Mouse (Mus musculus) midbrain, embryonic 16.5 days (tissue): Measurements from ENCODE around the gene Cep295. TPM values are rescaled to one million over a fixed set of nuclear protein-coding genes. Genes with fewer than 3 reads are reported as not detected.
"Not testable (repeated sequence)": the region's sequence is repeated elsewhere in the genome, so short reads cannot be mapped to it uniquely, and the experiment has no call there.

Experiments
- ATAC-seq: fragments of 200-750 bp; cut with Nextera tagmentation; 2 replicates; pipeline ENCODE4 v1.8.0; 2017; ENCODE audit warnings: moderate TSS enrichment
- H3K27ac ChIP-seq: fragments of 300-500 bp; sonication (generic); 2 replicates; pipeline ENCODE4 v1.5.1; 2014; ENCODE audit warnings: mild to moderate bottlenecking, low read length, mixed read lengths
- H3K27me3 ChIP-seq: fragments of 300-500 bp; sonication (generic); 2 replicates; pipeline ENCODE4 v1.6.1; 2014; ENCODE audit warnings: low read depth, low read length, mixed read lengths; ENCODE audit not compliant: control insufficient read depth, insufficient read depth
- H3K36me3 ChIP-seq: fragments of 300-500 bp; sonication (generic); 2 replicates; pipeline ENCODE4 v1.6.1; 2014; ENCODE audit warnings: mild to moderate bottlenecking, low read length, moderate library complexity, mixed read lengths; ENCODE audit not compliant: control insufficient read depth, insufficient read depth
- H3K4me1 ChIP-seq: fragments of 300-500 bp; sonication (generic); 2 replicates; pipeline ENCODE4 v1.6.1; 2014; ENCODE audit warnings: mild to moderate bottlenecking, low read length, mixed read lengths; ENCODE audit not compliant: control insufficient read depth, insufficient read depth
- H3K4me2 ChIP-seq: fragments of 300-500 bp; sonication (generic); 2 replicates; pipeline ENCODE4 v1.6.1; 2014; ENCODE audit warnings: mild to moderate bottlenecking, low read length, mixed read lengths
- H3K4me3 ChIP-seq: fragments of 300-500 bp; sonication (generic); 2 replicates; pipeline ENCODE4 v1.5.1; 2014; ENCODE audit warnings: low read depth, mild to moderate bottlenecking, low read length, moderate library complexity, mixed read lengths
- H3K9ac ChIP-seq: fragments of 300-500 bp; sonication (generic); 2 replicates; pipeline ENCODE4 v1.6.1; 2014; ENCODE audit warnings: low read depth, low read length, mixed read lengths
- H3K9me3 ChIP-seq: fragments of 300-500 bp; sonication (generic); replicated peaks from 2 replicates; pipeline ENCODE4 v1.6.1; 2014; ENCODE audit warnings: mild to moderate bottlenecking, low read length, mixed read lengths; ENCODE audit not compliant: control insufficient read depth, poor library complexity, severe bottlenecking
- WGBS: fragments of 180-500 bp; shearing (Covaris S2); extraction: QIAGEN DNeasy Blood & Tissue Kit; methylation state at CpG from one replicate; pipeline ENCODE4 v1.1.7; 2014; 5-methylcytosine and 5-hydroxymethylcytosine counted together
- polyA plus RNA-seq: library from polyadenylated mRNA; unstranded; fragments of >200 nt; fragmentation: Nextera tagmentation; extraction: Ambion mirVana; gene quantifications from 2 replicates; pipeline ENCODE4 v1.2.1, GENCODE M21; 2015

The Cep295 gene
- polyA plus RNA-seq, 1 experiment from 2014 or later = 13.0 TPM

DNA sequence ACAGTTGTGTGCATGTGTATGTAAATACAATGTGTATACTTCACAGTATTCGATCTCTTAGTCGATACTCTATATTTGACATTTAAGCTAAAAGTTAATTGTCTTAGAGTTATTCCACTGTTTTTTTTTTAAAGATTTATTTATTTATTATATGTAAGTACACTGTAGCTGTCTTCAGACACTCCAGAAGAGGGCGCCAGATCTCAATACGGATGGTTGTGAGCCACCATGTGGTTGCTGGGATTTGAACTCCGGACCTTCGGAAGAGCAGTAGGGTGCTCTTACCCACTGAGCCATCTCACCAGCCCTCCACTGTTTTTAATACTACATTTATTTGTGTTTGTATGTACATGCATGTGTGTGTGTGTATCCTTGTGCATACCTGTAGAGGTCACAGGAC, 55.6 kb downstream of the Cep295 start:
- not testable (repeated sequence) for H3K27me3 ChIP-seq, H3K4me2 ChIP-seq, H3K36me3 ChIP-seq, H3K9me3 ChIP-seq, H3K4me1 ChIP-seq, H3K27ac ChIP-seq, H3K9ac ChIP-seq, H3K4me3 ChIP-seq, ATAC-seq
- WGBS = 82% methylated on average over 6 of the region's 6 CpGs

DNA sequence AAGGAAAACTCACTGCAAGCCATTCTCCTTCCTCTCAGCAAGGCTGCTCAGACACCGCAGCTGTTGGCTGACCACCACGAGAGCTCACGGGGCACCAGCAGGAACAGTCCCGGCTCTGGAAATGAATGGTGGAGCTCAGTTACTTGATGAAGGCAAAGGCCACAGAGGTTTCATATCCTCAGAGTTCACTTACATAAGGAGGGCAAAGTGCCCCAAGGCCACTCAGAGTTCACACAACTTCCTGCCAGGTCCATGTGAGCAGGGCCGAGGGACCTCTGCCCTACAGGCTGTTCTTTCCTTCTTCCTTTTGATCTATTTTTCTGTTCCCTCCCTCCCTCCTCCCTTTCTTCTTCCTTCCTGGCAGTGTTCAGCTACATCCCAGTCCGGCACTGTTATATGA, 56.2 kb downstream of the Cep295 start:
- 63% methylated on average over 6 of the region's 6 CpGs for WGBS

DNA sequence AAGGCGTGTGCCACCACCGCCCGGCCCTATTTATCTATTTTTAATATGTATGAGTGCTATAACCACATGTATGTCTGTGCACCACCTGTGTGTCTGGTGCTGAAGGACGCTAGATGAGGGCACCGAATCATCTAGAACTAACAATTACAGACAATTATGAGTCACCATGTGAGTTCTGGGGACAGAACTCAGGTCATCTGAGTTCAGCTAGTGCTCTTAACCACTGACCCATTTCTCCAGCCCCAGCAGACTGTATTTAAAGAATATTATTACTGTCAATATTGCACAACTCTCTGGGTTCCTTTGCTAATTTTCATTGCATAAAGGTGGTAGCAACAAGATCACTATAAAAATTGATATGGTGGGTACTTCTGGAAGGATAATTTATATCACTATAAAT, 57.5 kb downstream of the Cep295 start:
- Histone ChIP-seq H3K9ac (no peak overlapping the region), H3K4me2 (no peak overlapping the region), H3K4me3 (no peak overlapping the region), H3K27ac (no peak overlapping the region), H3K4me1 (no peaks in the 10 kb centered on the region), H3K9me3 (no peaks in the 10 kb centered on the region), H3K36me3 (peaks cover 7% of the 10 kb centered on the region; the same call in 1 of the 2 replicates), H3K27me3 (no peaks in the 10 kb centered on the region)
- WGBS = 94% methylated on average over 5 of the region's 5 CpGs
- no peak for ATAC-seq

More for the DNA sequence above, 56.2 kb downstream of the Cep295 start:
- Histone ChIP-seq H3K4me3 (no peak overlapping the region), H3K36me3 (0 out of 2 replicates have a peak, but pooled peaks cover under 1% of the 10 kb centered on the region), H3K4me2 (no peak overlapping the region), H3K27me3 (no peaks in the 10 kb centered on the region), H3K27ac (peak overlapping the region; percentile 1; the same call in 1 of the 2 replicates), H3K9me3 (no peaks in the 10 kb centered on the region), H3K4me1 (peaks cover 2% of the 10 kb centered on the region; the same call in 1 of the 2 replicates), H3K9ac (no peak overlapping the region)
- ATAC-seq = no peak

DNA sequence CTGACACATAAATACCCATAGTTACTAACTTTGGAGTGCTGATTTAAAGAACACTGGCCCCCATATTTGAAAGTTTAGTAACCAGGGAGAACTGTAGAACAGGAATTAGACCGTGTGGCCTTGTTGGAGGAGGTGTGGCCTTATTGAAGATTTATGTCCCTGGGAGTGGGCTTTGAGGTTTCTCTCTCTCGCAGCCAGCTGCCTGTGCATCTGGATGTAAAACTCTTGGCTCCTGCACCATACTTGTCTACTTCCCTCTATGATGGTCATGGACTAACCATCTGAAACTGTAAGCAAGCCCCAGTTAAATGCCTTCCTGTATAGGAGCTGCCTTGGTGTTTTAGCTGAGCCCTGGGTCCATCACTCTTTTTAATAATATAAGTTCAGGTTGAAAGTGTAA, 59.1 kb downstream of the Cep295 start:
- 62% methylated on average over 2 of the region's 2 CpGs for WGBS

DNA sequence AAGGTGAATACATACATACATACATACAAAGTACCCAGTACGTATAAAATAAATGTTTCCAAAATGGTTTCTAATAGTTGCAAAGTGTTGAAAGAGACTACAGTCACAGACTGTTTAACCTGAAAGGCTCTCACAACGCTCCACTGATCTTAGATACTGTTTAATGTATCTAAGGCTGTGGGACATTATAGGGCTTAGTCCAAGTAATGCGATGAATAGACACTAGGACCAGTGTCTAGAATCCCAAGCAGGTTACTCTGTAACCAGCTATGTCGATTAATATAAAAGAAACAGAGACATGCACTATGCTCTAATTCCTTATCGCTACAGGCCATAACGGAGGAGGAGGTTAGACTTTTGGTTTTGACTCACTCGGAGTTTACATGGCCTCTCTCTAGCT, 60.5 kb downstream of the Cep295 start:
- peaks cover 9% of the 10 kb centered on the region; the same call in 1 of the 2 replicates for H3K36me3 ChIP-seq
- H3K4me1 ChIP-seq = no peaks in the 10 kb centered on the region
- H3K9ac ChIP-seq = no peak overlapping the region
- H3K9me3 ChIP-seq = no peaks in the 10 kb centered on the region
- no peak overlapping the region for H3K4me3 ChIP-seq
- no peak overlapping the region for H3K27ac ChIP-seq
- H3K4me2 ChIP-seq = no peak overlapping the region
- H3K27me3 ChIP-seq = no peaks in the 10 kb centered on the region
- ATAC-seq = no peak
- WGBS = 92% methylated on average over 7 of the region's 7 CpGs

More for the DNA sequence above, 59.1 kb downstream of the Cep295 start:
- Histone ChIP-seq H3K9me3 (no peaks in the 10 kb centered on the region), H3K4me3 (no peak overlapping the region), H3K27ac (no peak overlapping the region), H3K36me3 (peaks cover 7% of the 10 kb centered on the region; the same call in 1 of the 2 replicates), H3K9ac (no peak overlapping the region), H3K27me3 (no peaks in the 10 kb centered on the region), H3K4me1 (no peaks in the 10 kb centered on the region), H3K4me2 (no peak overlapping the region)
- no peak for ATAC-seq

DNA sequence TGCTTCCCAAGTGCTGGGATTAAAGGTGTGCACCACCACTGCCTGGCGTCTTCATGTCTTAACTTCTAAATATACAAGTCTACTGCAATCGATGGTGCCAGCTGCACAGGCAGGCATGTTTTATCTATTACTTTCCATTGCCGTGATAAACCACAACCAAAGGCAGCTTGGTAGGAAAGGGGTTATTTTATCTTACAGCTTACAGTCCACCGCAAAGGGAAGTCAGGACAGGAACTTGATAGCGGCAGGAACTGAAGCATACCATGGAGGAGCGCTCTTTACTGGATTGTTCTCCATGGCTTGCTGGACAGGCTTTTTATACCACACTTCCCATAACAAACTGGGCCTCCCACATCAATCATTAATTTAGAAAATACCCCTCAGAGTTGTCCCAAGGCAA, 68.3 kb downstream of the Cep295 start:
- H3K36me3 ChIP-seq = peaks cover 8% of the 10 kb centered on the region; the same call in 1 of the 2 replicates
- WGBS = 88% methylated on average over 6 of the region's 6 CpGs
- ATAC-seq = no peak
- no peaks in the 10 kb centered on the region for H3K9me3 ChIP-seq
- no peak overlapping the region for H3K27ac ChIP-seq
- H3K27me3 ChIP-seq = no peaks in the 10 kb centered on the region
- H3K9ac ChIP-seq = no peak overlapping the region
- no peaks in the 10 kb centered on the region for H3K4me1 ChIP-seq
- H3K4me3 ChIP-seq = no peak overlapping the region
- no peak overlapping the region for H3K4me2 ChIP-seq

DNA sequence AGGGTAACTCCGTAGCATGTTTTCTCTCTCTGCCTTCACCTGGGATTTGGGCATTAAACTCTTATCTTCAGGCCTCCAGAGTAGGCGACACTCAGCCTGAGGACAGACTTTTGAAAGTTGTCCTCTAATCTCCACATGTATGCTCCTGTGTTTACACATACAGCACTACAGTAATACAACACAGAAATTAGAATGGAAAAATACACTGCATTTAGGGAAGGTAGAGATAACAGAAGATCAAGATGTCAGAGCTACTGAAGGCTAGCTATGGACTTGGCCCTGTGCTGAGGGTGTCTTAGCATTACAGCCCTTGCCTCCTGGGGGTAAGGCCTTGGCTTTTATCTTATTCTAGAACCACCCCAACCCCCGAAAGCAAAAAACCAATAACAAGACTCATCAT, 69.2 kb downstream of the Cep295 start:
- no peak overlapping the region for H3K9ac ChIP-seq

DNA sequence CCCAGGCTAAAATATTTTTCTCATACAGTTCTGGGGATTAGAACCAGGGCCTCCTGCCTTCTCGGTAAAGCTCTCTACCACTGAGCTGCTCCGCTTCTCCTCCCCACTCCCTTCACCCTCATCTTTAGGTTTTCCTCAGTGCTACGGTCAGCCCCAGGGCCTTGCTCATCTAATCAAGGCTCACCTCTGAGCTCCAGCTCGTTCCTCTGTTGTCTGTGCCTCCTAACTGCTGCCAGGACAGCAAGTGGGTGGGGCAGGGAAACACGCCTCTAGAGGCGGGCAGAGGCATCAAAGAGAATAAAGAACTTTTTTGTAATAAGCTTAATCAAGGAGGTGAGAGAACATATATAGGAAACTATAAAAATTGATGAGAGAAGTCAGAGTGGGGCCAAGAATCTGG, 69.7 kb downstream of the Cep295 start:
- H3K27ac ChIP-seq = no peak overlapping the region
- peaks cover 6% of the 10 kb centered on the region; the same call in 1 of the 2 replicates for H3K36me3 ChIP-seq
- H3K4me3 ChIP-seq = no peak overlapping the region
- no peaks in the 10 kb centered on the region for H3K4me1 ChIP-seq
- no peak overlapping the region for H3K4me2 ChIP-seq
- no peaks in the 10 kb centered on the region for H3K9me3 ChIP-seq
- H3K9ac ChIP-seq = no peak overlapping the region
- ATAC-seq = no peak
- H3K27me3 ChIP-seq = no peaks in the 10 kb centered on the region
- WGBS = 59% methylated on average over 6 of the region's 6 CpGs

More for the DNA sequence above, 69.2 kb downstream of the Cep295 start:
- Histone ChIP-seq H3K27ac (no peak overlapping the region), H3K9me3 (no peaks in the 10 kb centered on the region), H3K4me3 (no peak overlapping the region), H3K4me1 (no peaks in the 10 kb centered on the region), H3K4me2 (no peak overlapping the region), H3K36me3 (peaks cover 8% of the 10 kb centered on the region; the same call in 1 of the 2 replicates), H3K27me3 (no peaks in the 10 kb centered on the region)
- ATAC-seq = no peak
- WGBS = 90% methylated on average over 3 of the region's 3 CpGs

DNA sequence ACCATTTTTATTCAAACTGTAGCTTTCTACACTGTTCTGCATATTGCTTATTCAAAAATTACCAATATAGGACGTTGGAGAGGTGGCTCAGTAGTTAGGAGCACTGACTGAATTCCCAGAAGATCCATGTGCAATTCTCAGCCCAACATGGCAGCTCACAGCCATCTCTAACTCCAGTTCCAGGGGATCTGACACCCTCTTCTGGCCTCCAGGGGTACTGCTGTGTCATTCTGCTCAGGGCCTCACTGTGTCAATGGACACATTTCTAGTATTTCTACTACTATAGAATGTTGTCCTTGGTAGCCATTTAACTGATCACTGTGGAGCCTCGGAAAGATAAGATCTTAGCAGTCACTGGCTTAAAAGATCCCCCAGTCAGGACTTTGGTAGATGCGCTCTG, 72.1 kb downstream of the Cep295 start:
- Histone ChIP-seq H3K27ac (no peak overlapping the region), H3K9me3 (no peaks in the 10 kb centered on the region), H3K27me3 (no peaks in the 10 kb centered on the region), H3K4me1 (peaks cover 5% of the 10 kb centered on the region), H3K9ac (no peak overlapping the region), H3K4me2 (no peak overlapping the region), H3K36me3 (peaks cover 4% of the 10 kb centered on the region; the same call in 1 of the 2 replicates), H3K4me3 (no peak overlapping the region)
- no peak for ATAC-seq
- 75% methylated on average over 3 of the region's 3 CpGs for WGBS
